Mouse (Mus musculus): ENCODE data around the gene Cad.

DNA sequence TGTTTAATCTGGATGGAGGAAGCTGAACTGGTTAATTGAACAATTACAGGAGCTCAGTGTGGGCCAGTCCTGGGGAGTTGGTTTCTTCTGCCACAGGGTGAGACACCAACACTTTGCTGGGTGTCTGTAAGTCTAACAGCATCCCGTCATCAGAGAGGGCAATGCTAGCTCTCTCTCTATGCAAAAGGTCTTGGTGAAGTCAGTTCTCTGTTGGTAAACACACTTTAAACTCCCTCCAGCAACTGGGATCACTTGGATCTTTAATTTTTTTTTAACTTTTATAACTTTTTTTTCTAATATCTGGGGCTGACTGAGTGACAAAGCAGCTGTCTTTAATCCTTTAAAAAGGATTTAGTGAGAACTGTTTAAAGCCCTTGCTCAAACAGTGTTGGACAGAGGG is 31.9 kb upstream of the Cad start:
- TF ChIP-seq CTCF (IDR thresholded peaks at IDR 0.05; ENCODE audit: control insufficient read depth, insufficient read depth, insufficient replicate concordance, low read depth, low read length): no peak
- TF ChIP-seq POLR2A (IDR thresholded peaks at IDR 0.05; ENCODE audit: control insufficient read depth, low read depth, low read length): no peak
